Mouse (Mus musculus) kidney, adult 9 months (tissue): ENCODE data around the gene Ddx31.

ENCODE experiments used
- DNase-seq: peaks from one replicate; pipeline ENCODE4 v3.0.0; 2022

Ddx31 gene

DNA sequence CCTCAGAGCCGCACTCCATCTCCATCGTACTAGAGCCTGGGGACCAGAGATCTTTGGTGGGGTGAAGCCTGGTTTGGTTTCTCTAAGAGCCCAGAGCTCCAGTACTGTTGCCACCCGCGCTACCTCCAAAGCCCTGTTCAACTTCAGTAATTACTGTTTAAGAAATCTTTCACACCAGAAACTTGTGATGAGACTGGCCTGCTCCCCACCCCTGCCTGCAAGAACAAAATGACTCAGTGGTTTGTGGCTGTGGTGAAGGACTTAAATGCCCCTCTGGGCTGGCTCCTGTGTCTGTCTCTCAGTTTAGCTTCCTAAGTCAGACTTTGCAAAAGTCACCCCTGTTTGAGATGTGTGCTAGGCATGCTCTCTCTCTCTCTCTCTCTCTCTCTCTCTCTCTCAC is 72.8 kb downstream of the Ddx31 start:
- DNase-seq = no peak

- DNase-seq = no peak
Measured at GRCm38 (mm10) chr2:28914121-28914520, 73.9 kb downstream of the Ddx31 start.

- DNase-seq = no peak
Measured at GRCm38 (mm10) chr2:28915104-28915738, 75.0 kb downstream of the Ddx31 start.

- peak; percentile 81 for DNase-seq
Measured at GRCm38 (mm10) chr2:28915768-28916512, 75.7 kb downstream of the Ddx31 start.

DNA sequence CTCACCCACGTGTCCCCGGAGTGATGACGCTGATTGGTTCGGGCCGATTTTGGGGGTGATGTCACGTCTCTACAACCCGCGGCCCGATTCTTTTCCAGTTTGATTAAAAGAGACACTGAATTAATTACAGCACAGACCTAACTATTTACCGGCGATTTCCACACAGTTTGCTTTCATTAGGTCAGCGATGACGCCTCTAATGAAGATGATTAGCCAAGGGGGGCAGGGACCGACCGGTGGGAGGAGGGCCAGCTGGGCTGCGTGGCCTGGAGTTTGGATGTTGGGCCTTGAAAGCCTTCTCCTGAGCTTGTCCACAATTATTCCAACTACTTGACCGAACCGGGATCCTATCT is 76.3 kb downstream of the Ddx31 start, which contains the start of gene Barhl1:
Gene Barhl1 (minus strand): TSS at position 156 of the 353 bp plus-strand sequence.
- no peak for DNase-seq

- no peak for DNase-seq
Measured at GRCm38 (mm10) chr2:28917156-28917517, 76.9 kb downstream of the Ddx31 start.

DNA sequence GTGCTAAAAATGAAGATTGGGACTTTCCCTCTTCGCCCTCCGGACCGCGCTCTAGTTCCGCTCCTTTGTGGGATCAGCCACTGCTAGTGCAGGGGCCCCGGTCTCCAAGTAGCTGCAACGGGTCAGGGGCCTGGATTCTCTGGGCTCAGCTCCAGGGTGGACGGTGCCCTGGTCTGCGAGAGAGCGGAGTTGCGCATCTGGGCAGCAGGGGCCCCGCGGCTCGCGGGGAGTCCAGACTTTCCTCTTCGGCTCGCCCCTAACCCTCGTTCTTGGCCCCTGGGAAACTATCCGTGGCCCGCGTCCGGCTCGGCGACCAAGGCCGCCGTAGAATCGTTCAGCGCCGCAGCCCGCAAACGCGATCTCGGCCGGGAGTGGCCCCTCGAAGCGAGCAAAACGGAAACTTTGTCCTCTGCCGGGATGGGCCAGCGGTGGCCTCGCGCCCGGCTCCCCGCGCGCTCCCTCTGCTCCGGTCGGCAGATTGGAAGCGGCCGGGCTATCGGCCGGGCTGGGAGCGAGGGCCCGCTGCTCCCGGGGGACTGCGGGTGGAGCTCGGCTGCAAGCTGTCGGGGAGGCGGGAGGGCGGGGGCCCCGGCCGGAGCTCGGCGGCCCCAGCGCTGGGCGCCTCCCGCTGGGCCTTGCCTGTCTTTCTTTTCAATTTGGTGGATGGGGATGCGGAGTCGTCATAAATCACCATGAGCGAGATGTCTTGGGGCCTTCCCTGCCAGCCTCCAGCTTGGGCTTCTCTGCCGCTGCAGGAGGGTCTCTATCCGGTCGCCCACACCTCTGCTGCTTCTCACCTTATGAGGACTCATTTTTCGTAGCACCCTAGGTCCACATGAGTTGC is 77.5 kb downstream of the Ddx31 start:
- no peak for DNase-seq

- DNase-seq = no peak
Measured at GRCm38 (mm10) chr2:28919001-28919400, 78.8 kb downstream of the Ddx31 start.

DNA sequence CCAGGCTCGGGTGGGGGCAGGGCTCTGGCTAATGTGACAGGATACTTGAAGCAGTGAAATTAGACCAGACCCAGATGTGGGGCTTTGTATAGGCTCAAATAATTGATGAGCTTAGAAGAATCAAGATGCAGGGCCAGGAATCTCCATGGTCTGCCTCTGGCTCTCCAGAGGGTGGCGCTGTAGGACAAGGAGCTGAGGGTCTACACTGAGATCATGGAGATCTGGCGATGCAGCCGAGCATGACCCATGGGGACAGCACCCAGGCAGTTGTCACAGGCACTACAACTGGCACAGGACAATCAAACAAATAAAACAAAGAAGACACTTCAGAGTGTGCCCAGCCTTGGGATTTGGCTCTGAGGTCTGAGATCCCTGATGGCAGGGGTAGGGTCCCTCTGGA is 83.7 kb downstream of the Ddx31 start:
- DNase-seq = peak; percentile 57

GRCm38 (mm10) chr2:28930571-28930970 is 90.4 kb downstream of the Ddx31 start:
- no peak for DNase-seq

- DNase-seq = no peak
Measured at GRCm38 (mm10) chr2:28938997-28939396, 98.8 kb downstream of the Ddx31 start.

DNA sequence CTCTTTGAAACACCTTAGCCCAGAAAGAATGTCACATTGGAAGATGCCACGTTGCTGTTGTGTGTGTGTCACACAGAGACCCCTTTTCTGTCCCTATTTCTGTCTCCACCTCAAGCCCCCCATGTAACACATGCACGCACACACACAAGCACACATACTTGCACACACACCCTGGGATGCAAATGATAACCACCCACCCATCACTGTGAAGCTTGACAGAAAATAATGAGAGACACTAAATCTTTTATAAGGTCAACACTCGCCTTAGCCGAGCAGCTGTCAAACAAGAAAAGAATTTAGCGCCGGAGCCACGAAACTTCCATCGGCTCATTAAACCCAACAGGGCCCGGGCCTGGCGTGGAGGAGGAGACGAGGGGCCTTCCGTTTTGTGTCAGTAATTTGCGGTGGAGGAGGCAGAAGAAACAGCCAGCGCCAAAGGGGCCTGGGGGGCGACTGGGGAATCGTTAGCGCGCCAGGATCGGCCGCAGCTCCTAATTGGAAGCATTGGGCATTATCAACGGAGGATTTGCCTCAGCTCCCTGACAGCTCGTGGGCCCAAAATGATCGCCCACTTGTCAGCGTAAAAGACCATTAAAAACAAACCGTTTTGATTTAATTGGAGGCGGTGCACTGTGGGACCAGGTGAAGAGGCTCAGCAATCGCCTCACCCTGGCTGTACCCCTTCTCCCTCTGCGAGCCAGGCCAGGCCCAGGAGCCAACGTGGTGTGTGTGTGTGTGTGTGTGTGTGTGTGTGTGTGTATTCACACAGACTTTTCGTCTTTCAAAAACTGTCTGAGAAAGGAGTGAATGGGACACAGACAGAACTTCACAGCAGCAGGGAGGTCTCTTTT is 103.7 kb downstream of the Ddx31 start:
- no peak for DNase-seq

DNA sequence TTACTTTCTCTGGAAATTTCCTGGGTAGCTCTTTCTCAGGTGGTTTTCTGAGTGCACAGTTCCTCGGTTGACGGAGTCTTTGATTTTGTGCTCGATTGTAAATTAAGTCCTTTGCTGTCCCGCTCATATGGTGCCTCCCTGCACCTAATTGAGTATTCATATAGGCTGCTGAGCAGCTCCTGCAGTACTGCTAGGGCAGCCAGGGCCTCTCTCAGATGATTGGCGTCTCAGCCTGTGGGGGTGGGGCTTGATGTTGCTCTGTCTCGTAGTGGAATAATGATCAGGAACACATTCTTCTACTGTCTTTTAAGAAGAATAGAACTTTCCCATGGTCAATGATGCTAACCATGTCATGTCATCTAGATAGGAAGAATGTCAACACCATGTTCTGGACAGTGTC is 105.2 kb downstream of the Ddx31 start:
- no peak for DNase-seq

- no peak for DNase-seq
Measured at GRCm38 (mm10) chr2:28946312-28946711, 106.1 kb downstream of the Ddx31 start.

DNA sequence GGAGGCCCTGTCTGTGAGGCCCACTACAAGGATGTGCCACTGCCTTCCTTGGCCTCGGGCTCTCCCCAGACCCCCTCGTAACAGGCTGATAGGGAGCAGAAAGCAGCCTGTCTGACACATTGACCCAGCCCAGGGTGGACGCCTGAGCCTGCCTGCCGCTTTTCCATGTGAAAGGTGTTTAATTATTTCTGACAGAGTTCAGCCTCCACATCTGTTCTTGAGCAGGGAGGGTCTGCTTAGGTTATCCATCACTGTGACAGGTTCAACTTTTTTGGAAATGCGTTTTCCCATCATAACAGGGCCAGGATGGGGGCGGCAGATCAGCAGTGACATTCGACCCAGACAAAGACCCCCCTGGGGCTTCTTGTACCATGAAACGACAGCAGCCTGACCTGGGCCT is 112.8 kb downstream of the Ddx31 start:
- no peak for DNase-seq

DNA sequence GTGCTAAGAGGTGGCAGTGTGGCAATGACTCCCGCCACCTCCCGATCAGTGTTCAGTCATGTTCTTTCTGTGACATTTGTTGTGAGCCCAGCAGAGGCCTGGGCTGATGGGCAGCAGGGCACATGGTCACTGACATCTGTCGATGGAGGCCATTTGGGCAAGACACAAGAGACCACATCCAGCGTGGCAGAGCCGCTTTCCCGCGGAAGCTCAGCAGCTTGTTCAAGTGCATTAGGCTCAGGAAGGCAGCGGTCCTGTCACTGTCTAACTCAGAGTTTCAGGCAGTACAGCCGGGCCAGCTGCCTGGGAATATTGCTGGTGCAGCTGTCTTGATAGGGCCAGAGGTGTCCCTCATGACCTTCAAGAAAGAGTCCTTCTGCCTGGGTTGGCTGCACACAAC is 114.4 kb downstream of the Ddx31 start:
- DNase-seq = no peak
